Mouse (Mus musculus): ENCODE data around the gene Hs6st3. TPM values are rescaled to one million over a fixed set of nuclear protein-coding genes. Genes with fewer than 3 reads are reported as not detected.

Hs6st3 gene
- total RNA-seq, 2 experiments from 2014 or later: 58.6 to 59.6 TPM

- DNase-seq (ENCODE audit: low spot score in 2 of 2): no peak
These were observed 757.0 kb downstream of the Hs6st3 start for GRCm38 (mm10) chr14:119895097-119895496.

- DNase-seq (ENCODE audit: low spot score in 2 of 2): no peak
These were observed 757.8 kb downstream of the Hs6st3 start for GRCm38 (mm10) chr14:119895765-119896465.

GRCm38 (mm10) chr14:119902486-119902885 lies 764.3 kb downstream of the Hs6st3 start:
- DNase-seq (ENCODE audit: low spot score in 2 of 2): no peak

GRCm38 (mm10) chr14:119908032-119908675 lies 770.0 kb downstream of the Hs6st3 start:
- DNase-seq (ENCODE audit: low spot score in 2 of 2): no peak

GRCm38 (mm10) chr14:119914508-119914907 lies 776.4 kb downstream of the Hs6st3 start:
- no peak for DNase-seq (ENCODE audit: low spot score in 2 of 2)

GRCm38 (mm10) chr14:119918281-119919034 lies 780.3 kb downstream of the Hs6st3 start:
- DNase-seq (ENCODE audit: low spot score in 2 of 2): no peak

- DNase-seq (ENCODE audit: low spot score in 2 of 2): no peak
These were observed 781.0 kb downstream of the Hs6st3 start for GRCm38 (mm10) chr14:119919177-119919576.

Other genes starting within 250 kb of the Hs6st3 start
- 100 to 1,000 TPM; 119 to 125 TPM for gene Dzip1, start 212.9 kb upstream of the Hs6st3 start, total RNA-seq (2021)
- gene Dnajc3, start 200.4 kb upstream of the Hs6st3 start, total RNA-seq (2021): 10 to 100 TPM; 41.0 to 42.9 TPM
- gene Uggt2, start 38.9 kb upstream of the Hs6st3 start, total RNA-seq (2021): 10 to 100 TPM; 24.3 to 25.7 TPM